Mouse (Mus musculus) retina, postnatal 1 day (tissue): ENCODE results near the gene Mxi1.

ENCODE experiments used
- DNase-seq: peaks from one replicate; pipeline ENCODE4 v3.0.0-alpha.2; 2012

Mxi1 gene

GRCm38 (mm10) chr19:53402741-53403432 lies 92.6 kb downstream of the Mxi1 start:
- peak; percentile 30 for DNase-seq

GRCm38 (mm10) chr19:53404219-53404836 lies 94.0 kb downstream of the Mxi1 start:
- peak; percentile 55 for DNase-seq

GRCm38 (mm10) chr19:53404837-53405356 lies 94.6 kb downstream of the Mxi1 start:
- DNase-seq: peak; percentile 54

DNA sequence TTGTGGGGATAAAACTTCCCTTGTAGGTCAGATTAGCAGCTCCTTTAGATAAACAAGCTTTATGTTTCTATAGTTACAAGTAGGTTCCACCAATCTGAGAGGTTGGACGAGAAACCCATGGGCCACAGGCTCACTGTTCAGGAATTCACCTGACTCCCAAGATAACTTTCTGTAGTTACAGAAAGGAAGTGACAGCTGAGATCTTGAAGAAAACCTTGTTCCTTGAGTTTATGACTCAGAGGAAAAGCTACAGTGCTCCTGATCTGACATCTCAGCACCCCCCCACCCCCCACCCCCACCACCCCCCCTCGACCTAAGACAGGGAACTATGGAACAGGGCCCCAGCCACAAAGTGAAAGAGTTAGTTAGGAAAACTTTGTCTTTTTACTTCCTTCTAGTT lies 95.5 kb downstream of the Mxi1 start:
- DNase-seq: no peak

- DNase-seq: no peak
Measured at GRCm38 (mm10) chr19:53407350-53407749, 97.0 kb downstream of the Mxi1 start.

GRCm38 (mm10) chr19:53408398-53408797 lies 98.1 kb downstream of the Mxi1 start:
- DNase-seq: no peak

DNA sequence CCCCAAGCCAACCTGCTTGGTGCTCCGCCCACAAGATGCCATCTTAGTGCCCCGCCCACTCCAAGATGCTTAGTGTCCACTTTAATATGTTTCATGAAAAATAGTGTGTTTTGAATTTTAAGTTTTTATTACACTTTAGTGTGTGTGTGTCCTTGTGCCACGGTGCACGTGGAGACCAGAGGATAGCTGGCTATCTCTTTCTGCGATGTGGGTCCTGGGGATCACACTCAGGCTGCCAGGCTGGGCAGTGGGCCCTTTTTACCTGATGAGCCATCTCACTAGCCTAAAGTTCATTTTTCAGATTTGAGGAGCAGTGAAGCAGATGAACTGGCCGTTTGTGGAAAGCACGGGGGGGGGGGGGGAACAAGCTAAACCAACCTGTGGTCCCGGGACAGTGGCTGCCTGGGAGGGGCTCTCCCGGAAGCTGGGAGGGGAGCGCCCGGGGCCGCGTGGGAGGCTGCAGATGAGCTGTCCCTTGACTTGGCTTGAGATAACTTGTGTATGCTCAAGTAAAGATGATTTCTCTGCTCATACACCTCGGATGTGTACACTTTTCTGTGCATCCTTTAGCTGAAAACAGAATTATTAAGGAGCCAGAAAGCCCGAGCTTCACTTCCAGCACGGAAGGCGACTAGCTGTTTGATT lies 99.5 kb downstream of the Mxi1 start:
- no peak for DNase-seq

GRCm38 (mm10) chr19:53412149-53412848 lies 102.0 kb downstream of the Mxi1 start:
- DNase-seq: no peak

DNA sequence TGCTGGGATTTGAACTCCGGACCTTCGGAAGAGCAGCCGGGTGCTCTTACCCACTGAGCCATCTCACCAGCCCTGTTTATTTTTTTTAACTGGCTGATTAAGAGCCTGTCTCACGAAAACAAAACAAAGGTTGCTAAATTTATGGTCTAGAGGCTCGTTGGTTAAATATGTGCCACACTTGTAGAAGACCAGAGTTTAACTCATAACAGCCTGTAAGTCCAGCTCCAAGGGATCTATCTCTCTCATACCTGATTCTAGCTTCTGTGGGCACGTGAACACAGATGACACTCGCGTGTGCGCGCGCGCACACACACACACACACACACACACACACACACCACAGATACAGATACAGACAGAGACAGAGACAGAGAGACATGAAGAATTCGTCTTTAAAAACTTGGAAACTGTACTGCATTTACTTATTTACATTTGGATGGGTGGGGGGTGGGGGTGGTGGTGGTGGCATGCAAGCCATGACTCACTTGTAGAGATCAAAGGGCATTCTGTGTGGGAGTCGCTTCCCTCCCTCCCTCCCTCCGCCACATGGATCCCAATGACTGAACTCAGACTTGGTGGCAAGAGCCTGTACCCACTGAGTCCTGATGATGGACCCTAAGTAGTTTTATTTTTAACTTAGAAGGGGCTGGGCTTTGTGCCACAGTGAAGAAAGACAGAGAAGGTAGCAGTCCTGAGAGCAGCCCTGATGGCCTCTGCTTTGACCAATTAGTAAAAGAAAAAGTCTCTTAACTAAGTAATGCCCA lies 103.5 kb downstream of the Mxi1 start:
- no peak for DNase-seq

DNA sequence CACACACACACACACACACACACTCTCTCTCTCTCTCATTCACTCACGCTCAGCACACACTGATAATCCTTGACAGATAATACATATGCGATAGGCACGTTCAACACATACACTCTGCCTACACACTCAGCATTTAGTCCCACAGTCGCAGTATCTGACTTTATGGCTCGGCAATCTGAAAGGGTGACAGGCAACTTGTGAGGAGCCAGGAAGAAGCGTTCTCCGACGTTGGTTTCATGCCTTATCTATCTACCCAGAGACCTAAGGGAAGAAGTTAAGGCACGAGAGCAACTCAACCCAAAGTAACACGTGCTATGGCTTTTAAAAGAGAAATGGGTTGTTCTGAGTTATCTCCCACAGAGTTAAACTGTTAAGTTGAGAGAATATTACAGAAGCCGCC lies 104.3 kb downstream of the Mxi1 start:
- DNase-seq: no peak

GRCm38 (mm10) chr19:53415198-53415597 lies 104.9 kb downstream of the Mxi1 start:
- no peak for DNase-seq

DNA sequence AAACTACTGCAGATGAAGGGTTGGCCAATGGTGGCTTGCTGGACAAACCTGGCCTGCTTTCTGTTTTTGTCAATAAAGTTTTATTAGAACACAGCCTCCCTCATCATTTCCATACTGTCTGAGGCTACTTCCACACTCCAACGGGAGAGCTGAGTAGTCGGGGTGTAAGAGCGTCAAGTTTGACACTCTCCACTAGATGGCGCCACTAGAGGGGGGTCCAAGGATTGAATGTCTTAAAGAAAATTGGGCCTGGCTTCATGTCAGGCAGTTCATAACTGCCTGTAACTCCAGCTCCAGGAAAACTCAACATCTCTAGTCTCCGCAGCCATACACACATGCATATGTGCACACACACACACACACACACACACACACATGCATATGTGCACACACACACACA lies 109.5 kb downstream of the Mxi1 start:
- DNase-seq: peak; percentile 83

- DNase-seq: peak; percentile 86
Measured at GRCm38 (mm10) chr19:53420924-53421582, 110.7 kb downstream of the Mxi1 start.

DNA sequence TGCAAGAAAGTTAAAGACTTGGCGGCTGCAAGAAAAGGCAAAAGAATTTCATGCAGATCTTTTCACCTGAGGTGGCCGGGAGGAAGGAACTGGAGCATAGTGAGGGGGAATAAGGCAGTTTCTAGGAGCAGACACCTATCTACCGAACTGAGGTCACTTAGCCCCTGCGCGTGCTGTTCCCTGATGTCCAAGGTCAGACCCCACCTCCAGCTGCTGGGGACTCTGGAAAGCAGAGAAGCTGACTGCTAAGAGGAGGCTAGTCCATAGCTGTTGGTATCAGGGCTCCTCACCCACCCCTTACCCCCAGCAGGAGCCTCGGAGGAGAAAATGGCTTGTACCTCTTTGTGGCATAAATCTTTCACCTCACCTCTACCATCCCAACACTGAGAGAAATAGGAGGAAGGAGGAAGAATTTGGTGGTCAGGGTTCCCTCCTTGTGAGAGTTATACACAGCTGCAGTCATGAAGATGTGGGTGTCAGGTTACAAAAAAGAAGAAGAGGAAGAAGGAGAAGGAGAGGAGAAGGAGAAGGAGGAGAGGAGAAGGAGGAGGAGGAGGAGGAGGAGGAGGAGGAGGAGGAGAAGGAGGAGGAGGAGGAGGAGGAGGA lies 111.4 kb downstream of the Mxi1 start:
- DNase-seq: no peak

- peak; percentile 34 for DNase-seq
Measured at GRCm38 (mm10) chr19:53422358-53423308, 112.3 kb downstream of the Mxi1 start.

DNA sequence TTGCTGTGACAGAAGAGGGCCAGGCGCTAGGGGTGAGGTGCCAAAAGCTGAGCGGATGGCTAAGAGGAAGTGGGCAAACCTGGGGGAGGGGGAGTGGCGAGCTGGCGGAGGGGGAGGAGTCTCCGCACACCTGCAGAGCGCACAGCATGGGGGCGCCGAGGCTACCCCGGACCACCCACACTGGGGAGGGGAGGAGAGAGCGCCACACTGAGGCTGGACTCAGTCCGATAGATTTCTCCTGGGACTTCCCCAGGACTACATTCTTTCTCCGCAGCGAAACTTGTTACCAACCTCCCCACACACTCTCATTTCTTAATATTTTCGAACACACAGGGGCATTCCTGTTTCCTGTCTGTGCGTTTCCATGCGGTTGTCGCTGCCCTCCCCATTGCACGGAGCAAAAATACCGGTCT lies 113.0 kb downstream of the Mxi1 start:
- DNase-seq: no peak

GRCm38 (mm10) chr19:53423816-53424465 lies 113.6 kb downstream of the Mxi1 start:
- no peak for DNase-seq

DNA sequence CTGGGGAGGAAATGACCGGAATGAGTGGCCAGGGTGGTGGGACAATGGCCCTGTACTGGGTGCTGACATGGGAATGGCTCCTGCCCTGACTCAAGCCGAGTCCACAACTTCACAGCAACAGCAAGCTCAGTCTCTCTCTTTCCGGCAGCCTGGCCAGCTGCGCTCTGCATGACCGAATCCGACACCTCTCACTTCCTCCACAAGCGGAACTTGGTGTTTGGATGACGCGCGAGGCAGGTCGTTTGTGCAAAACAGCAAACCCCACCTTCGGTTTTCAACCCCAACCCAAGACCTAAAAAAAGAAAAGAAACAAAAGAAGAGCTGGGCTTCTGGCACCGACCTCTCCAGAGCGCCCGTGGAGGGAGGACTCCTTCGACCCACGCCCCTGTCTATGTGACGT lies 114.3 kb downstream of the Mxi1 start:
- no peak for DNase-seq
